Mouse (Mus musculus): ENCODE results near the gene Zswim8.

DNA sequence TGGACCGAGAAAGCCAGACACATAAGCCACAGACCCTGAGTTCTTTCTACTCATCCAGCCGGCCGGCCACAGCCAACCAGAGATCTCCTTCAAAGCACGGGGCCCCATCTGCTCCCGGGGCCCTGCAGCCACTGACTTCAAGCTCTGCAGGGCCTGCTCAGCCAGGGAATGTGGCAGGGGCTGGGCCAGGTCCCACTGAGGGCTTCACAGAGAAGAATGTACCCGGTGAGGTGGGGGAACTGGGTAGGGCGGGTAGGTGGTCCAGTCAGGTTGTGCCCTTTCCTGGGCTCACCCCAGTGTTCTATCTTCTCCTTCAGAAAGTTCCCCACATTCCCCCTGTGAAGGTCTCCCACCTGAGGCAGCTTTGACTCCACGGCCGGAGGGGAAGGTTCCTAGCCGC, 11.1 kb downstream of the Zswim8 start:
- TF ChIP-seq CTCF (IDR thresholded peaks at IDR 0.05; ENCODE audit: low read depth, low read length) (no peak), EP300 (IDR thresholded peaks at IDR 0.05; ENCODE audit: insufficient read depth, low read depth, low read length) (no peak), POLR2A (IDR thresholded peaks at IDR 0.05; ENCODE audit: insufficient read depth, low read length) (no peak)
